Mouse (Mus musculus) heart, postnatal 0 days (tissue): Measurements from ENCODE around the gene Gm17584. TPM values are rescaled to one million over a fixed set of nuclear protein-coding genes. Genes with fewer than 3 reads are reported as not detected.
"Not testable (repeated sequence)": the region's sequence is repeated elsewhere in the genome, so short reads cannot be mapped to it uniquely, and the experiment has no call there.

Source experiments
- ATAC-seq: fragments of 200-750 bp; cut with Nextera tagmentation; 2 replicates; pipeline ENCODE4 v1.8.0; 2017; ENCODE audit warnings: low read depth, moderate number of reproducible peaks, moderate library complexity; ENCODE audit not compliant: insufficient read depth
- DNase-seq: peaks from one replicate; pipeline ENCODE4 v3.0.0-alpha.2; 2016; ENCODE audit warnings: low spot score
- H3K27ac ChIP-seq: fragments of 300-500 bp; sonication (generic); 2 replicates; pipeline ENCODE4 v1.5.1; 2014; ENCODE audit warnings: low read depth, mild to moderate bottlenecking
- H3K27me3 ChIP-seq: fragments of 300-500 bp; sonication (generic); 2 replicates; pipeline ENCODE4 v1.6.1; 2014; ENCODE audit warnings: low read length, mixed read lengths; ENCODE audit not compliant: control insufficient read depth, insufficient read depth
- H3K36me3 ChIP-seq: fragments of 300-500 bp; sonication (generic); replicated peaks from 2 replicates; pipeline ENCODE4 v1.6.1; 2014; ENCODE audit warnings: low read length, mixed read lengths; ENCODE audit not compliant: control insufficient read depth, insufficient read depth
- H3K4me1 ChIP-seq: fragments of 300-500 bp; sonication (generic); 2 replicates; pipeline ENCODE4 v1.6.1; 2014; ENCODE audit warnings: antibody characterized with exemption; ENCODE audit not compliant: control insufficient read depth, insufficient read depth
- H3K4me2 ChIP-seq: fragments of 300-500 bp; sonication (generic); 2 replicates; pipeline ENCODE4 v1.6.1; 2014; ENCODE audit warnings: low read depth, mild to moderate bottlenecking, low read length, moderate library complexity
- H3K4me3 ChIP-seq: fragments of 300-500 bp; sonication (generic); 2 replicates; pipeline ENCODE4 v1.5.1; 2014; ENCODE audit warnings: low read depth, low read length
- H3K9ac ChIP-seq: fragments of 300-500 bp; sonication (generic); replicated peaks from 2 replicates; pipeline ENCODE4 v1.6.1; 2014; ENCODE audit warnings: low read depth, low read length, mixed read lengths
- H3K9me3 ChIP-seq: fragments of 300-500 bp; sonication (generic); replicated peaks from 2 replicates; pipeline ENCODE4 v1.6.1; 2016; ENCODE audit warnings: low read length; ENCODE audit not compliant: control insufficient read depth
- WGBS: fragments of 180-500 bp; shearing (Covaris S2); extraction: QIAGEN DNeasy Blood & Tissue Kit; methylation state at CpG from one replicate; pipeline ENCODE4 v1.1.7; 2014; 5-methylcytosine and 5-hydroxymethylcytosine counted together
- polyA plus RNA-seq: library from polyadenylated mRNA; unstranded; fragments of >200 nt; fragmentation: Nextera tagmentation; extraction: Ambion mirVana; gene quantifications from 2 replicates; pipeline ENCODE4 v1.2.1, GENCODE M21; 2015
- total RNA-seq: library from RNA; depleted of rRNA; stranded (reverse); fragments of >200 nt; gene quantifications from 2 replicates; pipeline ENCODE4 v1.2.3, GENCODE M21; 2014; ENCODE audit warnings: low replicate concordance; rRNA removed

The Gm17584 gene
- total RNA-seq: not detected in 2 replicates
- not detected in 2 replicates for polyA plus RNA-seq

DNA sequence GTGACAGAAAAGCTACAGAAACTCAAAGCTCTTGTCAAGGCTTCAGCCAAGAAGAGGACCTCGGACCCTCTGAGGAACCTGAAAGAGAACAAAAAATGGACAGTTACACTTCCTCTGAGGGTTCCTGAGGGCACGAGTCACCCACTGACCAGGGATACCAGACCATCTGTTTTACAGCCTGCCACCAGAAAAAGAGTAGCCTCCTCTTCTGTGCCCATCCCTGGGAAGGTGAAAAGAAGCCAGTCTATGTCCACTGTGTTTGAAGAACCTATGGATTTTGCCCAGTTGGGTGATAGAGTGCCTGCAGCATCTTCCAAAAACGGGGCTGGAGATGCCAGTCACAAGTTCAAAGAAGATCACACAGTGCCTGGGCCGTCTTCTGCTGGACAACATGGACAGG is at the start of gene Gm17584:
Gm17584 (plus strand) TSS at position 301 of the 400 bp plus-strand sequence.
- not testable (repeated sequence) for H3K27ac ChIP-seq, H3K4me2 ChIP-seq, H3K27me3 ChIP-seq, ATAC-seq, H3K4me1 ChIP-seq, H3K4me3 ChIP-seq, H3K36me3 ChIP-seq, H3K9me3 ChIP-seq, DNase-seq, H3K9ac ChIP-seq
- no CpG with 5 or more reads among the region's 4 CpGs for WGBS

Other genes starting within 250 kb of the Gm17584 start
- not detected in 2 replicates for gene Gm17469, start 129.3 kb downstream of the Gm17584 start, total RNA-seq
- gene Gm17469, start 129.3 kb downstream of the Gm17584 start, polyA plus RNA-seq: not detected in 2 replicates